Mouse (Mus musculus) C2C12 (cell line): ENCODE measurements at regions not wholly inside any gene's neighbourhood (a gene's known extent, or its start where the extent isn't known, plus 50 kb on each side); places are given as distances from the start of the nearest gene placed in this dataset.
A peak's percentile ranks its signal among the peaks of the same experiment; 100 is the strongest.

Experiments
- CTCF ChIP-seq: IDR thresholded peaks from one replicate; pipeline ENCODE4 v1.5.1; 2011; ENCODE audit not compliant: control insufficient read depth, insufficient read depth, insufficient read length
- MAX ChIP-seq: IDR thresholded peaks from one replicate; pipeline ENCODE4 v1.6.1; 2011; ENCODE audit warnings: mild to moderate bottlenecking, control low read depth

DNA sequence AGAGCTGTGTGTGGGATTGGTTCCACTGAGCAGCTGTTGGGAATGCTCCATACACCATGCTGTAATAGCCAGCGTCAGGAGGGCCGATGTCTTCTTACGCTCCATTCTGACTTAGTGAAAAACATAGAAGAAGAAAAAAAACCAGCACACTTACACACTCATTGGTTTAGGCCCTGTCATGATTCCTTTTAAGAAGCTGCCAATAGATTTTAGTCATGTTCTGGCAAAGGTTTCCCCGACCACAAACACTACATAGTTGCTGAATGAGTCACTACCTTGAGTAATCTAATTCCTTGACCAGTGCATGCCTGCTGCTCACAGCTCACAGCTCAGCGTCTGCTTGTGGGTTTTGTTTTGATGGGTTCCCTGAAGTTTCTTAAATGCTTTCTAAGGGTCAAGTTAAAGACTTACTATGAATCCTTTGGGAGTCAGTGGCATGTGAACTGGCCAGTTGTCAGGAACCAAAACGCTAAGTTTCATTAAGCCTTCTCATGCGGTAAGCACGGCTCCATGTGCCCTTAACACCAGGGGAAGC is 58.8 kb upstream of the Bach2 start:
- TF ChIP-seq CTCF (no peak), MAX (peak; percentile 12)
